Mouse (Mus musculus) G1E (cell line): ENCODE results near the gene Aldoc. TPM values are rescaled to one million over a fixed set of nuclear protein-coding genes. Genes with fewer than 3 reads are reported as not detected.

Source experiments
- ATAC-seq: 2 replicates; pipeline ENCODE4 v1.8.0; 2016; ENCODE audit warnings: mild to moderate bottlenecking; ENCODE audit not compliant: insufficient number of reproducible peaks, poor library complexity, low FRiP score, severe bottlenecking; ENCODE audit errors: extremely low read depth
- DNase-seq: peaks from one replicate; pipeline ENCODE4 v3.0.0; 2012; ENCODE audit warnings: low spot score
- H3K27me3 ChIP-seq: 2 replicates; pipeline ENCODE4 v1.6.1; 2012; ENCODE audit warnings: mild to moderate bottlenecking, low read length, inconsistent platforms; ENCODE audit not compliant: insufficient read depth
- H3K36me3 ChIP-seq: replicated peaks from 2 replicates; pipeline ENCODE3; 2012; ENCODE audit warnings: mild to moderate bottlenecking, inconsistent platforms
- H3K4me1 ChIP-seq: 2 replicates; pipeline ENCODE4 v1.6.1; 2012; ENCODE audit warnings: low read depth, low read length, inconsistent platforms, mixed read lengths; ENCODE audit not compliant: insufficient read depth
- H3K4me3 ChIP-seq: 2 replicates; pipeline ENCODE4 v1.5.1; 2012; ENCODE audit warnings: low read depth, mild to moderate bottlenecking, inconsistent platforms, low read length, moderate library complexity, mixed read lengths
- H3K9me3 ChIP-seq: replicated peaks from 2 replicates; pipeline ENCODE4 v1.6.1; 2012; ENCODE audit warnings: inconsistent platforms
- CTCF ChIP-seq: IDR thresholded peaks from 2 replicates; pipeline ENCODE4 v1.5.1; 2012; ENCODE audit warnings: low read depth, low read length, inconsistent platforms, mixed read lengths
- GATA1 ChIP-seq: IDR thresholded peaks from 2 replicates; pipeline ENCODE4 v1.6.1; 2012; ENCODE audit warnings: borderline replicate concordance, low read length, inconsistent platforms, mixed read lengths
- GATA2 ChIP-seq: IDR thresholded peaks from 2 replicates; pipeline ENCODE4 v1.6.1; 2012; ENCODE audit warnings: low read depth, low read length, inconsistent platforms, borderline replicate concordance
- POLR2AphosphoS5 ChIP-seq: IDR thresholded peaks from 2 replicates; pipeline ENCODE4 v1.6.1; 2012; ENCODE audit warnings: low read depth, low read length, inconsistent platforms; ENCODE audit not compliant: insufficient replicate concordance
- TAL1 ChIP-seq: conservative IDR thresholded peaks from 2 replicates; pipeline ENCODE4 v1.6.1; 2012; ENCODE audit warnings: low read depth, low read length, inconsistent platforms, mixed read lengths
- polyA plus RNA-seq: library from polyadenylated mRNA; stranded (reverse); fragments of >175 nt; gene quantifications from 2 replicates; pipeline ENCODE4 v1.2.3, GENCODE M21; 2012
- total RNA-seq, 2 experiments: library from RNA; stranded (forward) in 1 of 2; stranded (reverse) in 1 of 2; fragments of 200-1000 nt in 1 of 2; fragments of >200 nt in 1 of 2; fragmentation: Nextera tagmentation in 1 of 2; gene quantifications; 2 replicates each; pipeline ENCODE4 v1.2.3; 2014 to 2017

The Aldoc gene
- total and polyA plus RNA-seq, 3 experiments, result 0.83 to 10.6 (median 10.2) TPM

- ATAC-seq, result no peak
- Histone ChIP-seq H3K27me3 (peaks cover 83% of the 10 kb centered on the region), H3K36me3 (no peaks in the 10 kb centered on the region), H3K4me3 (no peak overlapping the region), H3K9me3 (no peaks in the 10 kb centered on the region), H3K4me1 (no peaks in the 10 kb centered on the region)
- no peak for DNase-seq
- TF ChIP-seq GATA1 (no peak), POLR2AphosphoS5 (no peak), GATA2 (no peak), CTCF (no peak), TAL1 (no peak)
Observed at GRCm38 (mm10) chr11:78367456-78368225, 44.9 kb downstream of the Aldoc start.

- Histone ChIP-seq H3K36me3 (no peaks in the 10 kb centered on the region), H3K27me3 (peaks cover 73% of the 10 kb centered on the region), H3K9me3 (no peaks in the 10 kb centered on the region), H3K4me1 (no peaks in the 10 kb centered on the region), H3K4me3 (no peak overlapping the region)
- TF ChIP-seq TAL1, result no peak
- no peak for TF ChIP-seq GATA2
- TF ChIP-seq POLR2AphosphoS5, result no peak
- no peak for TF ChIP-seq CTCF
- TF ChIP-seq GATA1, result no peak
- ATAC-seq (no peak), DNase-seq (no peak)
Observed at GRCm38 (mm10) chr11:78370389-78370788, 47.6 kb downstream of the Aldoc start.

- Histone ChIP-seq H3K27me3 (peaks cover 68% of the 10 kb centered on the region), H3K36me3 (no peaks in the 10 kb centered on the region), H3K4me1 (peaks cover 3% of the 10 kb centered on the region; the same call in 1 of the 2 replicates), H3K4me3 (no peak overlapping the region), H3K9me3 (no peaks in the 10 kb centered on the region)
- no peak for DNase-seq
- TF ChIP-seq TAL1 (no peak), POLR2AphosphoS5 (no peak), GATA2 (no peak), GATA1 (no peak), CTCF (no peak)
- no peak for ATAC-seq
Observed at GRCm38 (mm10) chr11:78371711-78372110, 48.9 kb downstream of the Aldoc start.

- H3K36me3 ChIP-seq, result no peaks in the 10 kb centered on the region
- DNase-seq (no peak), ATAC-seq (no peak)
- no peak overlapping the region for H3K4me3 ChIP-seq
- no peak for TF ChIP-seq POLR2AphosphoS5
- TF ChIP-seq GATA1, result no peak
- no peak for TF ChIP-seq TAL1
- TF ChIP-seq CTCF, result no peak
- TF ChIP-seq GATA2, result no peak
- H3K27me3 ChIP-seq, result peaks cover 68% of the 10 kb centered on the region
- peaks cover 6% of the 10 kb centered on the region for H3K4me1 ChIP-seq
- no peaks in the 10 kb centered on the region for H3K9me3 ChIP-seq
Observed at GRCm38 (mm10) chr11:78372166-78372565, 49.4 kb downstream of the Aldoc start.

- Histone ChIP-seq H3K4me1 (peaks cover 10% of the 10 kb centered on the region), H3K36me3 (no peaks in the 10 kb centered on the region), H3K9me3 (no peaks in the 10 kb centered on the region), H3K27me3 (peaks cover 67% of the 10 kb centered on the region), H3K4me3 (no peak overlapping the region)
- TF ChIP-seq CTCF, result no peak
- TF ChIP-seq GATA1, result no peak
- no peak for TF ChIP-seq GATA2
- TF ChIP-seq POLR2AphosphoS5, result no peak
- TF ChIP-seq TAL1, result no peak
- ATAC-seq (no peak), DNase-seq (no peak)
Observed at GRCm38 (mm10) chr11:78372610-78373009, 49.8 kb downstream of the Aldoc start.

- H3K27me3 ChIP-seq, result peaks cover 61% of the 10 kb centered on the region
- H3K9me3 ChIP-seq, result no peaks in the 10 kb centered on the region
- peaks cover 10% of the 10 kb centered on the region for H3K4me1 ChIP-seq
- no peak overlapping the region for H3K4me3 ChIP-seq
- ATAC-seq, result no peak
- TF ChIP-seq POLR2AphosphoS5, result no peak
- no peak for TF ChIP-seq TAL1
- no peak for TF ChIP-seq GATA2
- TF ChIP-seq GATA1, result no peak
- TF ChIP-seq CTCF, result no peak
- DNase-seq, result no peak
- H3K36me3 ChIP-seq, result no peaks in the 10 kb centered on the region
Observed at GRCm38 (mm10) chr11:78374147-78374546, 51.4 kb downstream of the Aldoc start.

Other genes starting within 250 kb of the Aldoc start
Only the 20 nearest of the 26 such genes appear.
- 26.2 and 42.8 TPM in 2 replicates for gene Traf4, start 157.4 kb upstream of the Aldoc start, total RNA-seq (2014; fragmentation: Nextera tagmentation)
- gene Traf4, start 157.4 kb upstream of the Aldoc start, total RNA-seq (2017), result 7.0 and 9.2 TPM in 2 replicates
- 53.0 and 74.4 TPM in 2 replicates for gene Traf4, start 157.4 kb upstream of the Aldoc start, polyA plus RNA-seq
- 7.8 and 14.8 TPM in 2 replicates for gene Nek8, start 146.3 kb upstream of the Aldoc start, total RNA-seq (2014; fragmentation: Nextera tagmentation)
- gene Nek8, start 146.3 kb upstream of the Aldoc start, total RNA-seq (2017), result 7.8 and 9.9 TPM in 2 replicates
- gene Nek8, start 146.3 kb upstream of the Aldoc start, polyA plus RNA-seq, result 7.3 and 8.5 TPM in 2 replicates
- 14.7 and 15.5 TPM in 2 replicates for gene Tlcd1, start 146.3 kb upstream of the Aldoc start, total RNA-seq (2014; fragmentation: Nextera tagmentation)
- gene Tlcd1, start 146.3 kb upstream of the Aldoc start, total RNA-seq (2017), result 6.7 TPM in 2 replicates
- gene Tlcd1, start 146.3 kb upstream of the Aldoc start, polyA plus RNA-seq, result 47.8 and 59.3 TPM in 2 replicates
- 1,467 and 1,695 TPM in 2 replicates for gene Rpl23a, start 139.4 kb upstream of the Aldoc start, total RNA-seq (2014; fragmentation: Nextera tagmentation)
- 2,502 and 2,557 TPM in 2 replicates for gene Rpl23a, start 139.4 kb upstream of the Aldoc start, total RNA-seq (2017)
- gene Rpl23a, start 139.4 kb upstream of the Aldoc start, polyA plus RNA-seq, result 844 and 2,130 TPM in 2 replicates
- 0.60 TPM in 1 of 2 replicates, not detected in the other for gene Rab34, start 134.5 kb upstream of the Aldoc start, total RNA-seq (2014; fragmentation: Nextera tagmentation)
- not detected in 2 replicates for gene Rab34, start 134.5 kb upstream of the Aldoc start, total RNA-seq (2017)
- 0.52 and 0.95 TPM in 2 replicates for gene Rab34, start 134.5 kb upstream of the Aldoc start, polyA plus RNA-seq
- gene Proca1, start 129.6 kb upstream of the Aldoc start, total RNA-seq (2014; fragmentation: Nextera tagmentation), result not detected in 2 replicates
- gene Proca1, start 129.6 kb upstream of the Aldoc start, total RNA-seq (2017), result 0.22 TPM in 1 of 2 replicates, not detected in the other
- gene Proca1, start 129.6 kb upstream of the Aldoc start, polyA plus RNA-seq, result not detected in 2 replicates
- 19.5 and 22.7 TPM in 2 replicates for gene Sdf2, start 77.2 kb upstream of the Aldoc start, total RNA-seq (2014; fragmentation: Nextera tagmentation)
- 31.5 and 41.4 TPM in 2 replicates for gene Sdf2, start 77.2 kb upstream of the Aldoc start, total RNA-seq (2017)
- 2.3 and 7.8 TPM in 2 replicates for gene Sdf2, start 77.2 kb upstream of the Aldoc start, polyA plus RNA-seq
- gene Supt6, start 77.0 kb upstream of the Aldoc start, total RNA-seq (2014; fragmentation: Nextera tagmentation), result 118 and 127 TPM in 2 replicates
- gene Supt6, start 77.0 kb upstream of the Aldoc start, total RNA-seq (2017), result 34.5 and 44.9 TPM in 2 replicates
- gene Supt6, start 77.0 kb upstream of the Aldoc start, polyA plus RNA-seq, result 129 and 137 TPM in 2 replicates
- gene 2610507B11Rik, start 61.2 kb upstream of the Aldoc start, total RNA-seq (2014; fragmentation: Nextera tagmentation), result 95.8 and 113 TPM in 2 replicates
- gene 2610507B11Rik, start 61.2 kb upstream of the Aldoc start, total RNA-seq (2017), result 53.9 and 55.8 TPM in 2 replicates
- gene 2610507B11Rik, start 61.2 kb upstream of the Aldoc start, polyA plus RNA-seq, result 63.8 and 70.6 TPM in 2 replicates
- gene BC030499, start 32.1 kb upstream of the Aldoc start, total RNA-seq (2014; fragmentation: Nextera tagmentation), result 2.5 and 3.7 TPM in 2 replicates
- gene BC030499, start 32.1 kb upstream of the Aldoc start, total RNA-seq (2017), result 0.99 and 1.2 TPM in 2 replicates
- 0.04 TPM in 1 of 2 replicates, not detected in the other for gene BC030499, start 32.1 kb upstream of the Aldoc start, polyA plus RNA-seq
- 70.7 and 71.3 TPM in 2 replicates for gene Spag5, start 21.4 kb upstream of the Aldoc start, total RNA-seq (2014; fragmentation: Nextera tagmentation)
- gene Spag5, start 21.4 kb upstream of the Aldoc start, total RNA-seq (2017), result 60.8 and 66.5 TPM in 2 replicates
- gene Spag5, start 21.4 kb upstream of the Aldoc start, polyA plus RNA-seq, result 55.3 and 77.5 TPM in 2 replicates
- 30.5 and 36.8 TPM in 2 replicates for gene Pigs, start 5.4 kb downstream of the Aldoc start, total RNA-seq (2014; fragmentation: Nextera tagmentation)
- gene Pigs, start 5.4 kb downstream of the Aldoc start, total RNA-seq (2017), result 13.9 and 14.1 TPM in 2 replicates
- gene Pigs, start 5.4 kb downstream of the Aldoc start, polyA plus RNA-seq, result 60.4 and 74.5 TPM in 2 replicates
- 4.3 and 6.7 TPM in 2 replicates for gene Unc119, start 20.5 kb downstream of the Aldoc start, total RNA-seq (2014; fragmentation: Nextera tagmentation)
- gene Unc119, start 20.5 kb downstream of the Aldoc start, total RNA-seq (2017), result 10.3 and 11.8 TPM in 2 replicates
- gene Unc119, start 20.5 kb downstream of the Aldoc start, polyA plus RNA-seq, result 8.2 and 8.8 TPM in 2 replicates
- not detected in 2 replicates for gene Foxn1, start 63.6 kb downstream of the Aldoc start, total RNA-seq (2014; fragmentation: Nextera tagmentation)
- gene Foxn1, start 63.6 kb downstream of the Aldoc start, total RNA-seq (2017), result 0.05 TPM in 1 of 2 replicates, not detected in the other
- gene Foxn1, start 63.6 kb downstream of the Aldoc start, polyA plus RNA-seq, result not detected in 2 replicates
- not detected in 2 replicates for gene Slc13a2, start 99.2 kb downstream of the Aldoc start, total RNA-seq (2014; fragmentation: Nextera tagmentation)
- gene Slc13a2, start 99.2 kb downstream of the Aldoc start, total RNA-seq (2017), result not detected in 2 replicates
- not detected in 2 replicates for gene Slc13a2, start 99.2 kb downstream of the Aldoc start, polyA plus RNA-seq
- not detected in 2 replicates for gene Slc46a1, start 142.7 kb downstream of the Aldoc start, total RNA-seq (2014; fragmentation: Nextera tagmentation)
- 0.11 and 0.12 TPM in 2 replicates for gene Slc46a1, start 142.7 kb downstream of the Aldoc start, total RNA-seq (2017)
- not detected in 2 replicates for gene Slc46a1, start 142.7 kb downstream of the Aldoc start, polyA plus RNA-seq
- not detected in 2 replicates for gene Sarm1, start 174.8 kb downstream of the Aldoc start, total RNA-seq (2014; fragmentation: Nextera tagmentation)
- 0.06 and 0.22 TPM in 2 replicates for gene Sarm1, start 174.8 kb downstream of the Aldoc start, total RNA-seq (2017)
- gene Sarm1, start 174.8 kb downstream of the Aldoc start, polyA plus RNA-seq, result not detected in 2 replicates
- not detected in 2 replicates for gene Vtn, start 176.1 kb downstream of the Aldoc start, total RNA-seq (2014; fragmentation: Nextera tagmentation)
- not detected in 2 replicates for gene Vtn, start 176.1 kb downstream of the Aldoc start, total RNA-seq (2017)
- not detected in 2 replicates for gene Vtn, start 176.1 kb downstream of the Aldoc start, polyA plus RNA-seq
- gene Sebox, start 180.5 kb downstream of the Aldoc start, total RNA-seq (2014; fragmentation: Nextera tagmentation), result not detected in 2 replicates
- 0.23 TPM in 1 of 2 replicates, not detected in the other for gene Sebox, start 180.5 kb downstream of the Aldoc start, total RNA-seq (2017)
- gene Sebox, start 180.5 kb downstream of the Aldoc start, polyA plus RNA-seq, result not detected in 2 replicates
- 19.7 and 25.8 TPM in 2 replicates for gene Tmem199, start 189.2 kb downstream of the Aldoc start, total RNA-seq (2014; fragmentation: Nextera tagmentation)
- gene Tmem199, start 189.2 kb downstream of the Aldoc start, total RNA-seq (2017), result 51.6 and 60.5 TPM in 2 replicates
- gene Tmem199, start 189.2 kb downstream of the Aldoc start, polyA plus RNA-seq, result 15.8 and 17.4 TPM in 2 replicates